Mouse (Mus musculus) T-helper 1 cell (primary cell): ENCODE measurements at regions not wholly inside any gene's neighbourhood (a gene's known extent, or its start where the extent isn't known, plus 50 kb on each side); places are given as distances from the start of the nearest gene placed in this dataset.
"Not testable (repeated sequence)": the region's sequence is repeated elsewhere in the genome, so short reads cannot be mapped to it uniquely, and the experiment has no call there.

Experiments used
- in situ Hi-C: fragments of 300-600 bp; cut with MboI, MseI; formaldehyde crosslinking; loops from one replicate; pipeline ENCODE4 v1.15.1; 2025; ENCODE audit warnings: high pct_unique_total_duplicates

DNA sequence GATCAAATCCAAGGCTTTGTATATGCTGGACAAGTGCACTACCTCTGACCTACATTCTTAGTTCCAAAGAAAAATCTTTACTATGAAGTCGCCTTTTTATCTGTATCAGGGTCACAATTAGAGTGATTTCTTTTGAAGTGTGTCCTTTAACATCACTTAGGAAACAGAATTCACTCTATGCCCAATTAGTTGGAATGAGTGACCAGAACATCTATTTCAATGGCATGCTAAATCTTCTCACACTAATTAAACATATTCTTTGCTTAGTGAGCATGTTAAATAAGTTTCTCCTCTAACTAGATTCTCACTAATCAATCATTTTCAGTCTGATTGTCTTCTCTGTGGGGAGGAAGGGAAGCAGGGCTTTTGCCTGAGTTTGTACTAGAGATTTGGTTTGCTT, 84.9 kb downstream of the Arl6ip6 start:
- in situ Hi-C loops, result no loop called here

DNA sequence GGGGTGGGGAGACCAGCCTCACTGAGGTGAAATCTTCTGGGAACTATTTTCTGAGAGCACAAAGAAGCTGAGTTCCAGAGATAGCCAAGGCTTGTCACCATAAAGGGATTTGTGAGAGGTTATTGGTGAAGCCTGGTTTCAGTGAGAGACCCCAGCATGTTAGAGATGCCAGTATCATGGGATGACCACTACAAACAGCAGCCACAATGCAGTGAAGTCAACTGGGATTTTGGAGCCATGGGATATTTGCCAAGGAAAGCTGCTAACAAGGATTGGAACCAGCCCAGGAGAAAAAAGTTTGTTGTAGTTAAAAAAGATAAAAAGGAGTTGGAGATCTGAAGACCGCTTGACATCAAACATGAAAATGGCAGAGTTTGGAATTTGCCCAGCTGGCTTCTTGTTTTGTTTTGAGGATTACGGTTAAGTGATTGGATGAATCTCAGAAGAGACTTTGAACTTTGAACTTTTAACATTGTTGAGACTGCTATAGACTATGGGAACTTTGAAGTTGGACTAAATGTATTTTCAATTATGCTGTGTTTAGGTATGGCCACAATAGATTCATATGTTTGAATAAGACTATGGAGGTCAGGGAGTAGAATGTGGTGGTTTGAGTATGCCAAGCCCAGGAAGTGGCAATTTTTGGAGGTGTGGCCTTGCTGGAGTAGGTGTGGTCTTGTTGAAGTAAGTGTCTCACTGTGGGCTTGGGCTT, 110.3 kb downstream of the Arl6ip6 start:
- in situ Hi-C loops, result no loop called here

DNA sequence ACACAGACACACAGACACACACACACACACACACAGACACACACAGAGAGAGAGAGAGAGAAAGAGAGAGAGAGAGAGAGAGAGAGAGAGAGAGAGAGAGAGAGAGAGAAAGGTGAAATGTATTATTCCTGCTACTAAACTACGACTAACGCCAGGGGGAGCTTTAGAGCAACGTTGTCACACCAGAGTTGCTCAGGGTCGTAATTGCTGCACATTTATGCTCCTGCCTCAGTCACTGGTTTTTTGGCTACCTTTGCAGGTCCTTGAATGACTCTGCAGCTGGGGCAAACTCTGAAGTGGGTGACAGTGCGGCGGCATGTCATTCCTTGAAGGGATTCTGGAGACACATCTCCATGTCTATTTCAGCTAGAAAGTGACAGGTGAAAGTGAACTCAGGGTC, 139.2 kb downstream of the Arl6ip6 start:
- in situ Hi-C loops, result loop anchor here (25.0 kb wide), 1 partner anchor 782 kb away; no protein-coding TSS in a partner anchor

GRCm38 (mm10) chr2:53359026-53359425, 167.5 kb downstream of the Arl6ip6 start:
- in situ Hi-C loops, result no loop called here

GRCm38 (mm10) chr2:53382348-53382747, 190.8 kb downstream of the Arl6ip6 start:
- in situ Hi-C loops, result no loop called here

DNA sequence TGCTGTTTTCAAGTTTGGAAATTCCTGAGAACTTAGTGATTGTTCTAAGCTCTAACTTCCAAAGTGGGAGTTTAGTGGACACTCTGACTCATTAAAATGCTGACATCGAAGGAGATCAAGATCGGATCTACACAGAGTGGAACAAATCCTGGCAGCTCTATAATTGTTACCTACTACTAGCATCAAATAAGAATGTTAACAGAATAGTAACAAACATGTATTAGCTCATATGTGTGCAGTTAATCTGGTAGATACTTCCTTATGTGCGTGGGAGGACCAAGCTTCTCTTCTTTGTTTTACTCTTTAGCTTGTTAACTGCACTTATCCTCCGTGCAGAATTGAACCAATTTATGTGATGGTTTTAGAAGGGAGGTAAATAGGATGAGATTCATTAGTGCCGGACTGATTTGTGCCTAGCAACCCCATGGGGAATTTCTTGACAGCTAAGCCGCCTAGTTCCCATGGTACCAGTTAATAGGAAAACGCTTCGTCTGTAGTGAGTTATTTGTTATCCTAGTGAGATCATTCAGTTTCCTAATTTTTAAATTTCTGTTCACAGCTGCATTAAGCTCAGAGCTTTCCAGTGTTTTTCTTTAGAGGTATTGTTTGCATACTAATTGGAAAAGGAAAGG, 193.1 kb downstream of the Arl6ip6 start:
- in situ Hi-C loops, result no loop called here

DNA sequence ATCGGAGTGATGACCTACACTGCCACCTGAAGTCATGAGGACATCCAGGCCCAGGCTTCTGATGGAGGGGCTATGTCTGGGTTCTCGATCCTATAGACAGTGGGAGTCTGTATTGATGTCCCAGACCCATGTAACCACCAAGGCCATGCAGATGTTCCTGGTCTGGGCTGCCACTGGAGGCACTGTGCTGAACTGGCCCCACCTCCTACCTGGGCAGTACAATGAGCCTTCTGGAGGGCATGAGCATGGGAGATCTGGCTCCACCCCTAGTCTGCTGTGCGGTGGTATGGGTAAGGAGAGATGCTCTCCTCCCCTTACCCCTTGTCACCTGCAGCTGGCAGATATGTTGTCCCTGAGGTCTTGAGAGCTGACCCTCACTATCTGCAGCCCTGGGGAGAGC, 197.1 kb downstream of the Arl6ip6 start:
- in situ Hi-C loops, result no loop called here

DNA sequence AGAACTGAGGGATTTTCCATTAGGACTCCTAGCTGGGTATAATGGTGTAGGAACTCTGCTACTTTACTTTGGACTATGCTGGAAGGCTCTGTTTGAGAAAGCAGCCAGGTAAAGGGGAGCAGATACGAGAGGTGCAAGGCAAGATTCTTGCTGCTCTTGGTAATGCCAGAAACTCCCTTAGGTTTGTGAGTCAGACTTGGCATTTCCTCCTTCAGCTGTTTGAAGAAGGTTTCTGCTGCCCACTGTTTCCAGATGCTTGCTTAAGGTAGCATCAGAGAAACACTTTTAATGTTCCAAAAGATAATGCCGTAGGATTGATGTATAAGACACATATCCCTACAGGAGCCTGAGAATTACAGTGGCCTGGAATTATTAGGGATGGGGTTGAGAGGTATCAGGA, 222.9 kb downstream of the Arl6ip6 start:
- in situ Hi-C loops, result no loop called here

DNA sequence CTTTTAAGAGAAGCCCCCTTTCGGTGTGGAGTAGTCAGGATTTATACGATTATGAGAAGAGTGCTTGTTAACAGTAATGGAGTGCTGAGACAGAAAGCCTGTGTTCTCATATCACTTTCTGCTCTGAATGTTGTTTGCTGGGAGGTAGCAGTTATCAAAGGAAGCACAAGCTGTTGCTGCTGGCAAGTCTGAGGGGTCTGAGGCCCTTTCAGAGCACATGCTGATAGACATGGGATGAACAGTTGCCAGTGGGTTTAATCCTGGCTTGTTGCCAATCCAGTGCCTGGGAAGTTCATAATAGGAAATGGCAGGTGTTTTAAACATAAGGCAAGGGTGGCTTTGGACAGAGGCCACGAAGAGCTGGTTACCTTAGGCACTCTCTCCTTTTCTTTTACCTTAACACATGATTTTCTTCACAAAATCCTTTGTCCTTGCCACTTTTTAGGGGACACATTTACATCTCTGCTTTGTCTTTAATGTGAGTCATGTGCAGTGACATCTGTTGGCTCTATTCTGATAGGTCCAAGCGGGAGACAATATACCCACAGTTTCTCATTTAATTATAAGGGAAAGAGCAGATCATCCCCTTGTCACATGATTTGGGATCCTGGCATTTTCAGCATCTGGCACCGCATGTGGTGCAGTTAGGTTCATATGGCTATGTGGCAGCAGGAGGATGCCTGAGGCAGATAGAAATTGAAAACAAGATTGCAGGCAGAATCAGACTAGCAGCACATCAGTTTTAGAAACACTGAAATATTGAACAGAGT, 245.7 kb downstream of the Arl6ip6 start:
- in situ Hi-C loops, result no loop called here

DNA sequence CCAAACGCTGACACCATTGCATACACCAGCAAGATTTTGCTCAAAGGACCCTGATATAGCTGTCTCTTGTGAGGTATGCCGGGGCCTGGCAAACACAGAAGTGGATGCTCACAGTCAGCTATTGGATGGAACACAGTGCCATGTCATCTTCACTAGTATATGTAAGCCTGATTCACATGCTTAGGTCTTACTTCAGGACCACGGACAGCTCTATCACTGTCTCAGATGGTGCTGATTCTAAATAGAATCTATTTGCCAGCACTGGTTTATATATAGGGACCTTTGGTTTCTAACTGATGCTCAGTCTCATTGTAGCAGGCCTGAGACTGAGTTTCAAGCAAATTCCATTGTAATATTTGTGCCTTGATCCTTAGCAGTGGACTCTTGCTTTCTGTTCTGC, 248.8 kb downstream of the Arl6ip6 start:
- in situ Hi-C loops, result not testable (repeated sequence)

DNA sequence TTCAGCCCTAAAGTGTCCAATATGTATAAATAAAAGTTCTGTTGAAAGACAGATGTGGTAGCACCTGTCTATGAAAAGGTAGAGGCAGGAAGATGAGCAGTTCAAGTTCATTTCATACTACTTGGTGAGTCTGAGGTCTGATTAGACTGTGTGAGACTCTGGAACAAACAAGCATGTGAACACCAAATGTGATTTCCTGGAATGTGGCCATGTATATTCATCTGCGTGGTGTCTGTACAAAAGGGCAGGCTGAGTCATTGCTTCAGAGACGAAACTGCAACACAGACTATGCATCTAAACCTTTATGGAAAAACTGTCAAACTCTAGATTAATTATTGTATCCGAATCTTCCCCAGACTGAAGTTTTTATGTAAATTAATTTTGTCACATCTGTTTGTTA, 268.7 kb downstream of the Arl6ip6 start:
- in situ Hi-C loops, result no loop called here

DNA sequence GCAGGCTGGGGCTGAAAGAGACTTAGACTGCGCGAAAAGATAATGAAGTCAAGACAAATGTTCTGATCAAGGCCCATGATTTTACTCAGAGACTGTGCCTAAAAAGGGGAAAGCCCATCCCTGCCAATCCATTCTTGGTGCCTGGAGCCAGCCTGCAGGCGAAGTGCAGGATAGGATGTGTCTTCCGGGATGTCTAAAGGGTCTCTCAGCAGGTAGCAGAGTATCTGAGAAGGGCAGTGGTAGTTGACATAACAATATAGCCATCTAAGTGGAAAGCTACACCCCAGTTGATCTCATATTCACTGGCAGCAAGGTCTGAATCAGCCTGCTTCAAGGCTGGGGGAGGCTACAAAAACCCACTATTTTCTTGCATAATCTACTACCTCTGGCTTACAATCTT, 282.9 kb downstream of the Arl6ip6 start:
- in situ Hi-C loops, result no loop called here

DNA sequence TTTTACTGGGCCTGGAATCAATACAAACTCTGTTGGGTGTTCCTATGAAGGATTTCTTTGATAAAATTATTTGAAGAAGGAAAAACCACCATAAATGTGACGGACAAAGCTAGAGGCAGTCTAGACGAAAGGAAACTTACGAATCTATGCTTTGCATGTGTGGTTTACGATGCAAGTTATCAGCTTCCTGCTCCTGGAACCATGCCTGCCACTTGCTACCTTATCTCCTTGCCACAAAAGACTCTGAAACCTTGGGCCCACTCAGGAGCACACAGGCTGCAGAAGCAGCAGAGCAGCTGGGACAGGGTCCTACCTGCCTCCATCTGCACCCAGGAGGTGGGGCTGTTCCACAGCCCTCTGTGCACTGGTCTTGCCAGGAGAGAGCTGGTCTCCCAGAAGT, 287.5 kb downstream of the Arl6ip6 start:
- in situ Hi-C loops, result not testable (repeated sequence)

DNA sequence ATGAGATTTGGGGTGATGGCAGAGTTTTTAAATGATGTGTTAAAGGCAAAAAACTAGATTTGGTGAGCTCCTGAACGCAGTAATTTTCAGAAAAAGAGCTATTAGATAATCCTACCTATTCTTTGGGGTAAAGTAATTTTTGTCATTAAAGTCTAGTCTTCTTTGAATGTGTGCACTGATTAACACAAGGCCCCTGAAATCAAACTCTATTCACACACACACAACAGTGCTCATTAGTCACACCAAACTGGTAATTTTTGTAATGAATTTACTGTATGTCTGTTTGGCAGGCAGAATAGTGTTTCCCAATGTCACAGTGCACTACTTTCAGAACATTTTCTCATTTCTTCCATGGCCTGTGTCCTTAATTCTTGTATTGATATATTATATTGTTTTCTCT, 296.8 kb downstream of the Arl6ip6 start:
- in situ Hi-C loops, result no loop called here

GRCm38 (mm10) chr2:53490805-53491585, 299.5 kb downstream of the Arl6ip6 start:
- in situ Hi-C loops, result no loop called here

- in situ Hi-C loops, result no loop called here
Measured at GRCm38 (mm10) chr2:53492788-53493187, 301.3 kb downstream of the Arl6ip6 start.

GRCm38 (mm10) chr2:53501657-53502274, 310.2 kb downstream of the Arl6ip6 start:
- in situ Hi-C loops, result no loop called here

DNA sequence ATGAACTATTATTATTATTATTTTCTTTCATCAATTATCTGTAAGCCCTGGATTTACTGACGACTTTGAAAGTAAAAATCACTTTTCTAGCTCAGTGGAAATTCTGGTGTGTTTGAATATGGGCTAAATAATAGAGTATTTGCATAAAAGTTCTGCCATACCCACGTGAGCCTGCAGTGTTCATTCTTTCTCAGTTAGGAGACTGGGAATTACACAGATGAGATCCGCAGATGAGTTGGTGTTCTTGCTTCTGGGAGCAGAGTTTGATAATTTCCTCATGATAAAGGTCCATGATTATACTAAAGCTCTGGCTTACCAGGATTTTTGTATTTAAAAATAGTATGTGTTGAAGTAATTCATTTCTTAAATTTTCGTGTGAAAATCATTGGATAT, 310.7 kb downstream of the Arl6ip6 start:
- in situ Hi-C loops, result no loop called here

GRCm38 (mm10) chr2:53542097-53542496, 350.6 kb downstream of the Arl6ip6 start:
- in situ Hi-C loops, result no loop called here

DNA sequence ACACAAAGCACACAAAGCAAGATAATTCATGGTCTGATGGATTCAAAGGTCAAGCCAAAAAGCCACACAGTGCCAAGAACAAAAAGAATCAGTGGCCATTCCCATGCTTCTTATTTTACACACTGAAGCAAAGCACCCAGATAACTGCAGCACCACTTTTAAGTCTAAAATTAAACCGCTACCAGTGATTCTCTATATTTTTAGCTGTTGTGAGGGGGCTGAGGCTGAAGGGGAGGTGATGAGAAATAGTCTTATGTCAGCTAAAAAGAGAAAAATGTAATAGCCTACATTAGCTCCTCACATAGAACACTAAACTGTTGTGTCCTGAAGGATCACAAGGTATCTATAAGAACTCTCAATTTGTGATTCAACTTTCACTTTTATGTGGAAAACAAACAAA, 382.5 kb downstream of the Arl6ip6 start:
- in situ Hi-C loops, result no loop called here

- in situ Hi-C loops, result no loop called here
Measured at GRCm38 (mm10) chr2:53605829-53606228, 414.3 kb downstream of the Arl6ip6 start.

- in situ Hi-C loops, result no loop called here
Measured at GRCm38 (mm10) chr2:53619681-53620080, 428.2 kb downstream of the Arl6ip6 start.
